Mouse (Mus musculus) kidney, postnatal 25 days (tissue): ENCODE measurements around the gene Lrmp.

ENCODE experiments used
- DNase-seq, 2 experiments: peaks; one replicate each; pipeline ENCODE4 v3.0.0; 2021; ENCODE audit warnings: mixed read lengths in 2 of 2

Lrmp gene

DNA sequence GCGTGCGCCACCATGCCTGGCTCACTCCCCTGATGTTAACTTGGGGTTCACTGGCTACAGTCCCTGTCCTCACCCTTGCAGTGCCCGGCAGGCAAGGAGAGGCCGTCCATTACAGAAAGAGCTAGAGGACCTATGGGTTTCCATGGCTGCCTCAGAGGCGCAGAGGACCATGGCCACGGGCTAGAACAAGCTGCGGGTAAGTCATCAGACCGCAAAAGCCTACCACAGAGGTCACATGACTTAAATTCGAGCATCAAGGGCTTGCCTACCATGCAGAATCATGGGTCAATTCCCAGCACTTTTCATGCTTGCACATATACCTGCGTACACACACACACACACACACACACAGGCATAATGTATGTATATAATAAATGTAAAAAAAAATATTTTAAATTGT is 10.0 kb upstream of the Lrmp start:
- no peak for DNase-seq

DNA sequence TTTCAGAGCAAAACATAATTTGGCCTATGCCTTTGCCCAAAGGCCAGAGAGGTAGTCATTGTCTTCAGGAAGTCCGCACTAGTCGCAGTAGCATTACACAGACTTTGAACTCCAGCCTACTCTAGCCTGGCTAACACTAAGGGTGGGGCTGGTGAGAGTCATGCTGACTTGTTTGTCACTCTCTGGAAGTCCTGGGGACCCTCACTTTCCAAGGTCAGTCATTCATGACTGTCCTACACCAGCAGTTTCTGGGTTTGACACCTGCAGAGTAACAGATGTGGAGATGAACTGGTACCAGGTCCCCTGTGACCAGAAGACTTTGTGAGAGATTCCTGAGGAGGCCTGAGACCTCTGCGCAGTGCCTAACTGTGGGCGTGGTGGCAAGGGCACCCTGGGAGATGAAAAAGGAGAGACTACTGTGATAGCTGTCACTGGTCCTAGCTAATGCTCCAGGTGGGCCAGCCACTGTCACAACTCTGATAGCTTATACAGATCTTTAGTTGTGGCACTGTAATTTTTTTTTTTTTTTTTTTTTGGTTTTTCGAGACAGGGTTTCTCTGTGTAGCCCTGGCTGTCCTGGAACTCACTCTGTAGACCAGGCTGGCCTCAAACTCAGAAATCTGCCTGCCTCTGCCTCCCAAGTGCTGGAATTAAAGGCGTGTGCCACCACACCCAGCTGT is 9.2 kb upstream of the Lrmp start:
- no peak for DNase-seq

GRCm38 (mm10) chr6:145110786-145111185 is 4.7 kb upstream of the Lrmp start:
- no peak for DNase-seq

DNA sequence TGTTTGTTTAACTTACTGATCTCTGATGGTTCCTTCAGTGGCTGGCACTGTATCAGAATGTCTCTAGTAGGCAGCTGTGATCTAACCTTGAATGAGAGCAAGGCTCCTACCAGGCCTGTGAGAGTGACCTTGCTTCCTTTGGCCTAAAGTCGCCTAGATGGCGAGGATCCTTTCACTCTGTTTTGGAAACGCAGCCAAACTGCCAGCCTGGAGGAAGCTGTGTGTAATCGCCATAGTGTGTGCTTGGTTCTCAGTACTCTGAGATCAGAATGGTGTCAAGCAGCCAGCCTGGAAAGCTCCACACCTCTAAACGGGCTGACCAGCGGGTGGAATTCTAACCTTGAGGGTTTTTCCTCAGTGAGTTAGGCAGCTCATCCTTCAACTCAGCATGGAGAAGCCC is 2.6 kb upstream of the Lrmp start:
- no peak for DNase-seq

- DNase-seq: no peak
Observed at GRCm38 (mm10) chr6:145114561-145114960, 892 bp upstream of the Lrmp start.

GRCm38 (mm10) chr6:145116098-145116672 is 732 bp downstream of the Lrmp start:
- no peak for DNase-seq

GRCm38 (mm10) chr6:145120086-145120485 is 4.6 kb downstream of the Lrmp start:
- DNase-seq: no peak

- peak in 1 of 2 experiments; percentile 45 for DNase-seq
Observed at GRCm38 (mm10) chr6:145120787-145121589, 5.5 kb downstream of the Lrmp start.

GRCm38 (mm10) chr6:145121590-145122420 is 6.4 kb downstream of the Lrmp start:
- no peak for DNase-seq

DNA sequence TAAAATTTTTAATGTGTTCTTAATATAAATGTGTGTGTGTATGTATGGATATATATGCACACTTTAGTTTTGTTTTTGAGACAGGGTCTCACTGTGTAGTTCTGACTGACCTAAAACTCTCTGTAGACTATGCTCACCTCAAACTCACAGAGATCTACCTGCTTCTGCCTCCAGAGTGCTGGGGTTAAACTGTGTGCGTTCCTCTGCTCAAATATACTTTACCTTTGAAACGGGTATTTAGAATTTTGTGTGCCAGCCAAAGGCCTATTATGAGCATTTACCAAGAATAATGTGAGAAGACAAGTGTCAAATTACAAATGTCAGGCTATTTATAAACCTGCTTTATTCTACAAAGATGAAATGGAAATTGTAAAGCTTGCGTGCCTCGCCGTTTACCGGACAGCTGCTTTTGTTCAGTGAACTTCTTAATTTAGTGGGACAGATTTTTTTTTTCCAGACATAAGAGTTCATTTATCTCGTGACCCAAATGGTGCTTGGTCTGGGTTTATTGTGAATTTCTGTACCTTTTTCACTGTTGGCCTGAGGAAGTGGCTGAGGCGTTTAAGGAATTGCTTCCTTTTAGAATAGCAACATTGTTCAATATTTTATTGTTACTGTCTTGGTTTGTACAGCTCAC is 7.1 kb downstream of the Lrmp start:
- no peak for DNase-seq

DNA sequence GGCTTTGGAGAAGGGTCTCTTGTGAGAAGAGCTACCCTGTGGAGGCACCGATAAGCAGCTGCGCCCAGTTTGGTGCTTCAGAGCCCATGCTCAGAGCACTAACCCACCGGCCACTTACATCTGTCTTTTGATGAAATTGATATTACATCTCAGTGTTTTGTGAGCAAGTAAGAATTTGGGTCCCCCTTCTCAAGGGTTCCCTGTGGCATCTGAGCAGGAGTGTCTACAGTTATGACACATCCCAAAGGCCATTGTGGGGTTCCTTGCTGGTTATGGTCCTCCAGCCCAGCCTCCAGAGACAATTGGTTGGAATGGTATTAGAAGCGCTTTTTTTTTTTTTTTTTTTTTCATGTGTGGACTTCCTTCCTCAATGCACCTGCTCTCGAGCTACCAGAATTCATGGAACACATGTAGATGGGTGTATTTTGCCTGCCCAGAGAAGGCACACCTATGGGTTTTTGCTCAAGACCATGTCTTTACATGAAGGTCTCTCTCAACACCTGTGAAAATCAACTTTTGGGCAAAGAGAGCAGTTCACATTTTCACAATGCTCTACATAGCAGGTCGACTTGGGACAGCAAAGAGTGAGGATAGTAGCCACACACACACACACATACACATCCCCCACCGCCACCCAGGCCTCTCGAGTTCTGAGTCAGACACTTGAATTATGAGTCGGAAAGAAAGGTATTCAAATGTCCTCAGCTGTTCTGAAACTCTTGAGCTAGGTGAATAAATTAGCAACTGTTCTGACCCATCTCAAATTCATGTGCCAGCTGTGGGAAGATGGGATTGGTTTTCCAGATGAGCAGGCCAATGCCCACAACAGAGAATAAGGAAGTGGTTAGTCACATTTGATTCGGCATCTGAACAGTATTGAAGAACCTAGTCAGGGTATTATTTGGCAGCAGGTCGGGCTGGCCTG is 7.9 kb downstream of the Lrmp start:
- no peak for DNase-seq

GRCm38 (mm10) chr6:145124621-145125020 is 9.2 kb downstream of the Lrmp start:
- DNase-seq: no peak

DNA sequence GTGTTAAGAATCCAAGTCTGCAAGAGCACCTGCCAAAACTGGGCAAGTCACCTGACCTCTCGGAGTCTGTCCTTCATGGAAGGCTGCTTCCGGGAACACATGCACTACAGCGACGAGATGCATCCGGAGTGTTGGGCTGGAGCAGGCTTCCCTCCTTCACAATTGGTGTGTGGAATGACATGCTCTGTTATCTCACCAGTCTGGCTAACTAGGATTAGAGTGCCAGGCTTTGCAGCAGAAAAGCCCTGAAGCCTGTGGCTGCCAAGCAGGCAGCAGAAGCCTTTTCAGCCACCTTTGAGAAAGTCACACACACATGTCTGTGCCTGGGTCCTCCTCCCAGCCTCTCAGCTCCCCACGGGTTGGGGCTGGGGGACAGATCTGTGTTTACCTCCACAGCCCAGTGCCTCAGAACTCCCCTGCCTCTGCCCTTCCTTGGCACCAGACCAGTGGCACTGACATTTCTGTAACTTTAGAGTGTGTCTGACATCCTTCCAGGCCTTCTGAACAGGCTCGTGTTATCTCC is 10.2 kb downstream of the Lrmp start:
- peak; percentile 65 to 78 for DNase-seq

GRCm38 (mm10) chr6:145127652-145128051 is 12.2 kb downstream of the Lrmp start:
- DNase-seq: no peak

- no peak for DNase-seq
Observed at GRCm38 (mm10) chr6:145129563-145129962, 14.1 kb downstream of the Lrmp start.

DNA sequence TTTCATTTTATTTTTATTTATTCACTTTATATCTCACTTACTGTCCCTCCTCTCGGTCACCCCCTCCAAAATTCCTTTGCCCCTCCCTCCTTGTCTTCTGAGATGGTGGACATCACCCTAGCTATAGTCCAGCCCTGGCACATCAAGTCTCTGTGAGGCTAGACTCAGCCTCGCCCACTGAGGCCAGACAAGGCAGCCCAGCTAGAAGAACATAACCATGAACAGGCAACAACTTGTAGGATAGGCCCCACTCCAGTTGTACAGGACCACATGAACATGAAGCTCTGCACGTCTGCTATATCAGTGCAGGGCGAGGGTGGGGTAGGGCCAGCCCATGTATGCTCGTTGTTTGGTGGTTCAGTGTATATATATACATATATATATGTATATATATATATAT is 16.5 kb downstream of the Lrmp start:
- DNase-seq: no peak

DNA sequence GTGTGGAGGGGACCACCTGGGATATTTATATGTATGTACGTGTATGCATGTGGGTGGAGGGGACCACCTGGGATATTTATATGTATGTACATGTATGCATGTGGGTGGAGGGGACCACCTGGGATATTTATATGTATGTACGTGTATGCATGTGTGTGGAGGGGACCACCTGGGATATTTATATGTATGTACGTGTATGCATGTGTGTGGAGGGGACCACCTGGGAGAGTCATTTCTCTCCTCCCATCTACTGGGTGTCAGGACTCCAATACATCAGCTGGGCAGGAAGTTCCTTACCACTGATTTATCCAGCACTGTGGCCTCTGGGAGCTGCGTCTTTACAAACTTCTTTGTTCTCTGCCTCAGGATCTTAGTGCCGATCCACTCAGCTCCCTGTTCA is 17.5 kb downstream of the Lrmp start:
- DNase-seq: peak in 1 of 2 experiments; percentile 3

DNA sequence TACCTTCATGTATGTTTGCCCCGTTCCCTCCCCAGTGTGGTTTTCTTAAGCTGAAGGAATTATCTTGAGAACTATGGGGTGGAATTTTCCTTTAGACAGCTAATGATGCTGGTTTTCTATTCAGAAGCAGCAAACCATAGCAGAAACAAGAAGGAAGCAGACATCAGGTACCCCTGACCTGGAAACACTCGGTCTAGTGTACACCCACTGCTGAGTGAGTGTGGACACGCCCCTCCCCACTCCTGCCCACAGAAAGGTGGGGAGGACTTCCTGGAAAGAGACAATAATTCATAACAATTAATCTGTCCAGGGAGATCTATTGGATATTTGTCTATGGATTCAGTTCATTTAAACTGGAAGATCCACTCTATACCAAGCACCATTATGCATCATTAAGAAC is 19.8 kb downstream of the Lrmp start:
- no peak for DNase-seq

GRCm38 (mm10) chr6:145135804-145136203 is 20.4 kb downstream of the Lrmp start:
- DNase-seq: peak in 1 of 2 experiments; percentile 32

DNA sequence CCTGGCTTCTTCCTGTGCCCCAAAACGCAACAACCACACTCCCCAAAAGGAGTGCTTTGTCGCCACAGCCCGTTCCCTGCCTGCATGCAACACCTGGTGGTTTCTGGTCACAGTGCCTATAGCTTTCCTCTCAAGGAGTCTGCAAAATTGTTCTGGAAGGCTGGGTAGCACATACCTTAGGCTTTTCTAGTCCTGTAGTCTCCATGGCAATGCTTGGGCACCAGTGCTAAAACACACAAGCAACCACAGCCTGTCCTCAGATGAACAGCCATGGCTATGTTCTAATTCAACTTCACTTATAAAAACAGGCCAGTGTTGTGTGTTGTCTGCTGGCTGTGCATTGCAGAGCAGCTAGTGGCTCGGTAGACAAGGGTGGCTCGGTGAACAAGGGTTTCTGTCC is 21.4 kb downstream of the Lrmp start:
- no peak for DNase-seq

GRCm38 (mm10) chr6:145139236-145139635 is 23.8 kb downstream of the Lrmp start:
- DNase-seq: no peak
